Mouse (Mus musculus): ENCODE data around the gene Mypop. TPM values are rescaled to one million over a fixed set of nuclear protein-coding genes. Genes with fewer than 3 reads are reported as not detected.

Gene Mypop
- polyA plus RNA-seq, 1 experiment from 2014 or later = 6.3 TPM

GRCm38 (mm10) chr7:19046286-19047069 lies 55.4 kb downstream of the Mypop start:
- ATAC-seq (ENCODE audit: insufficient number of reproducible peaks, low FRiP score, low TSS enrichment, low read depth) = no peak
- 91% methylated on average over 11 of the region's 11 CpGs for WGBS
- H3K36me3 ChIP-seq = peaks cover 99% of the 10 kb centered on the region

DNA sequence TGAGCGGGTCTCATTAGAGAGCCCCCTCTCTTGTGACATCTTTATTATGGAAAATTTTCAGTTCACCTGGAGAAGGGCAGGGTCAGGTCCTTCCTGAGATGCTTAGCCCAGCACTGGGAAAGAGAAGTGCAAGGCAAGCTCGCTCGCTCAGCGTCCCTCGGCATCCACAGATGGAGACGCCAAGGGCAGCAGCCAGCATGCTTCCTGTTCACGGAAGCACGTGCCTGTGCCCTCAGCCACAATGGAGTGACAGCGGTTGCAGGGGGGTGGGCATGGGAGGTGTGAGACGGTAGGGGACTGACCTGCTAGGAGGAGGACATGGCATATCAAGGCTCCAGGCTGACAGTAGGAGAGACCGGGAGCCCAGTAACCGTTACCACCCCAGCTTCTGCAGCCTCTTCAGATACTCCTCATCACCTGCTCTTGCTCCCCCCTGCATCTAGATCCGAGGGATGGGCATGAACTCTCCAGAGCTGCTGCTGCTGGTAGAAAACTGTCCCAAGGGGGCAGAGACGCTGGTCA lies 57.0 kb downstream of the Mypop start:
- H3K4me2 ChIP-seq (replicated peaks) = no peak overlapping the region
- WGBS = 83% methylated on average over 14 of the region's 14 CpGs

More at GRCm38 (mm10) chr7:19046286-19047069, 55.4 kb downstream of the Mypop start:
- Histone ChIP-seq H3K9me3 (replicated peaks) (no peaks in the 10 kb centered on the region), H3K9ac (no peak overlapping the region), H3K4me3 (replicated peaks) (no peak overlapping the region), H3K27ac (replicated peaks) (no peak overlapping the region), H3K4me2 (replicated peaks) (no peak overlapping the region), H3K27me3 (no peaks in the 10 kb centered on the region), H3K4me1 (no peaks in the 10 kb centered on the region)

GRCm38 (mm10) chr7:19049252-19049651 lies 58.2 kb downstream of the Mypop start:
- Histone ChIP-seq H3K4me3 (replicated peaks) (no peak overlapping the region), H3K4me2 (replicated peaks) (no peak overlapping the region), H3K4me1 (peaks cover 6% of the 10 kb centered on the region), H3K9ac (no peak overlapping the region), H3K27me3 (no peaks in the 10 kb centered on the region), H3K9me3 (replicated peaks) (no peaks in the 10 kb centered on the region), H3K36me3 (peaks cover 86% of the 10 kb centered on the region), H3K27ac (replicated peaks) (no peak overlapping the region)
- ATAC-seq (ENCODE audit: insufficient number of reproducible peaks, low FRiP score, low TSS enrichment, low read depth) = no peak
- WGBS = 88% methylated on average over 5 of the region's 5 CpGs

More for the DNA sequence above, 57.0 kb downstream of the Mypop start:
- no peaks in the 10 kb centered on the region for H3K9me3 ChIP-seq (replicated peaks)
- H3K27me3 ChIP-seq = no peaks in the 10 kb centered on the region
- no peak overlapping the region for H3K9ac ChIP-seq
- no peaks in the 10 kb centered on the region for H3K4me1 ChIP-seq
- H3K36me3 ChIP-seq = peaks cover 97% of the 10 kb centered on the region
- ATAC-seq (ENCODE audit: insufficient number of reproducible peaks, low FRiP score, low TSS enrichment, low read depth) = no peak
- H3K4me3 ChIP-seq (replicated peaks) = no peak overlapping the region
- H3K27ac ChIP-seq (replicated peaks) = no peak overlapping the region

GRCm38 (mm10) chr7:19050172-19050571 lies 59.1 kb downstream of the Mypop start:
- Histone ChIP-seq H3K36me3 (peaks cover 80% of the 10 kb centered on the region), H3K4me2 (replicated peaks) (no peak overlapping the region), H3K27ac (replicated peaks) (no peak overlapping the region), H3K9me3 (replicated peaks) (no peaks in the 10 kb centered on the region), H3K4me3 (replicated peaks) (no peak overlapping the region), H3K27me3 (no peaks in the 10 kb centered on the region), H3K9ac (no peak overlapping the region), H3K4me1 (peaks cover 12% of the 10 kb centered on the region)
- 90% methylated on average over 8 of the region's 8 CpGs for WGBS
- ATAC-seq (ENCODE audit: insufficient number of reproducible peaks, low FRiP score, low TSS enrichment, low read depth) = no peak

DNA sequence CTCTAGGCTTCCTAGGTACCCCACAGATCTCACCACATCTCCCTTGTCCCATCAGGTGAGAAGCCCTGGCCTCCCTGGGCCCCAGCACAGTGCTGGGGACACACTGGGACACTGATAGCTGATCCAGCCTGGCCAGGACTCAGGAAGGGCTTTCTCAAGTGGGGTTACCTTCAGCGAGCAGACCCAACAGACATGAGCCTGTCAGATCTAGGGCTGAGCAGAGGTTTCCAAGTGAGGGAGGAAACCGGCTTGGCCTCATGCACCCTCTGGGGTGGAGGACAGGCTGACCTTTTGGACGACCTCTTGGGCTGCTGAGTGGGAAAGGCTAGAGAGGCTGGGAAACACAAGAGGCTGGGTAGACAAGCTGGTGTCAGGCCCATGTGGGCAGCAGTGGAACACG lies 60.1 kb downstream of the Mypop start:
- Histone ChIP-seq H3K4me3 (replicated peaks) (no peak overlapping the region), H3K9me3 (replicated peaks) (no peaks in the 10 kb centered on the region), H3K9ac (no peak overlapping the region), H3K36me3 (peaks cover 72% of the 10 kb centered on the region), H3K4me1 (peaks cover 12% of the 10 kb centered on the region), H3K4me2 (replicated peaks) (no peak overlapping the region), H3K27ac (replicated peaks) (no peak overlapping the region), H3K27me3 (no peaks in the 10 kb centered on the region)
- 57% methylated on average over 4 of the region's 4 CpGs for WGBS
- ATAC-seq (ENCODE audit: insufficient number of reproducible peaks, low FRiP score, low TSS enrichment, low read depth) = no peak

Other genes starting within 250 kb of the Mypop start
- gene Psg19, start 192.7 kb upstream of the Mypop start, polyA plus RNA-seq (2015; fragmentation: Nextera tagmentation; extraction: Ambion mirVana) = not detected in 2 replicates
- gene Psg17, start 169.6 kb upstream of the Mypop start, polyA plus RNA-seq (2015; fragmentation: Nextera tagmentation; extraction: Ambion mirVana) = not detected in 2 replicates
- gene Mill2, start 151.3 kb upstream of the Mypop start, polyA plus RNA-seq (2015; fragmentation: Nextera tagmentation; extraction: Ambion mirVana) = 1.0 and 1.1 TPM in 2 replicates
- gene Pglyrp1, start 119.9 kb upstream of the Mypop start, polyA plus RNA-seq (2015; fragmentation: Nextera tagmentation; extraction: Ambion mirVana) = 9.7 and 16.3 TPM in 2 replicates
- 31.8 and 40.3 TPM in 2 replicates for gene Ccdc61, start 80.8 kb upstream of the Mypop start, polyA plus RNA-seq (2015; fragmentation: Nextera tagmentation; extraction: Ambion mirVana)
- 0.56 and 0.60 TPM in 2 replicates for gene Nova2, start 65.4 kb upstream of the Mypop start, polyA plus RNA-seq (2015; fragmentation: Nextera tagmentation; extraction: Ambion mirVana)
- gene Nanos2, start 3.8 kb upstream of the Mypop start, polyA plus RNA-seq (2015; fragmentation: Nextera tagmentation; extraction: Ambion mirVana) = not detected in 2 replicates
- 31.1 and 32.2 TPM in 2 replicates for gene Irf2bp1, start 12.8 kb downstream of the Mypop start, polyA plus RNA-seq (2015; fragmentation: Nextera tagmentation; extraction: Ambion mirVana)
- 0.58 and 1.3 TPM in 2 replicates for gene Foxa3, start 32.3 kb downstream of the Mypop start, polyA plus RNA-seq (2015; fragmentation: Nextera tagmentation; extraction: Ambion mirVana)
- gene Sympk, start 33.1 kb downstream of the Mypop start, polyA plus RNA-seq (2015; fragmentation: Nextera tagmentation; extraction: Ambion mirVana) = 35.3 and 36.8 TPM in 2 replicates
- not detected in 2 replicates for gene Rsph6a, start 63.4 kb downstream of the Mypop start, polyA plus RNA-seq (2015; fragmentation: Nextera tagmentation; extraction: Ambion mirVana)
- 18.7 and 20.1 TPM in 2 replicates for gene Dmwd, start 85.0 kb downstream of the Mypop start, polyA plus RNA-seq (2015; fragmentation: Nextera tagmentation; extraction: Ambion mirVana)
- gene Dmpk, start 92.6 kb downstream of the Mypop start, polyA plus RNA-seq (2015; fragmentation: Nextera tagmentation; extraction: Ambion mirVana) = 42.4 and 60.4 TPM in 2 replicates
- 12.7 and 14.7 TPM in 2 replicates for gene Six5, start 103.3 kb downstream of the Mypop start, polyA plus RNA-seq (2015; fragmentation: Nextera tagmentation; extraction: Ambion mirVana)
- gene Gm4969, start 127.1 kb downstream of the Mypop start, polyA plus RNA-seq (2015; fragmentation: Nextera tagmentation; extraction: Ambion mirVana) = 1.9 and 2.3 TPM in 2 replicates
- gene Fbxo46, start 128.6 kb downstream of the Mypop start, polyA plus RNA-seq (2015; fragmentation: Nextera tagmentation; extraction: Ambion mirVana) = 14.7 and 16.3 TPM in 2 replicates
- gene Qpctl, start 158.0 kb downstream of the Mypop start, polyA plus RNA-seq (2015; fragmentation: Nextera tagmentation; extraction: Ambion mirVana) = 13.9 and 15.1 TPM in 2 replicates
- gene Snrpd2, start 158.5 kb downstream of the Mypop start, polyA plus RNA-seq (2015; fragmentation: Nextera tagmentation; extraction: Ambion mirVana) = 139 and 140 TPM in 2 replicates
- 0.68 and 1.1 TPM in 2 replicates for gene Gipr, start 174.9 kb downstream of the Mypop start, polyA plus RNA-seq (2015; fragmentation: Nextera tagmentation; extraction: Ambion mirVana)
- 10.4 and 12.8 TPM in 2 replicates for gene Eml2, start 185.2 kb downstream of the Mypop start, polyA plus RNA-seq (2015; fragmentation: Nextera tagmentation; extraction: Ambion mirVana)
- gene Gpr4, start 221.3 kb downstream of the Mypop start, polyA plus RNA-seq (2015; fragmentation: Nextera tagmentation; extraction: Ambion mirVana) = 1.7 and 1.9 TPM in 2 replicates
- 30.8 and 32.5 TPM in 2 replicates for gene Opa3, start 237.1 kb downstream of the Mypop start, polyA plus RNA-seq (2015; fragmentation: Nextera tagmentation; extraction: Ambion mirVana)

Measured in embryonic facial prominence, embryonic 15.5 days (tissue).